ENCODE assay signal across 13 mouse cellular contexts in the genomic region with DNA sequence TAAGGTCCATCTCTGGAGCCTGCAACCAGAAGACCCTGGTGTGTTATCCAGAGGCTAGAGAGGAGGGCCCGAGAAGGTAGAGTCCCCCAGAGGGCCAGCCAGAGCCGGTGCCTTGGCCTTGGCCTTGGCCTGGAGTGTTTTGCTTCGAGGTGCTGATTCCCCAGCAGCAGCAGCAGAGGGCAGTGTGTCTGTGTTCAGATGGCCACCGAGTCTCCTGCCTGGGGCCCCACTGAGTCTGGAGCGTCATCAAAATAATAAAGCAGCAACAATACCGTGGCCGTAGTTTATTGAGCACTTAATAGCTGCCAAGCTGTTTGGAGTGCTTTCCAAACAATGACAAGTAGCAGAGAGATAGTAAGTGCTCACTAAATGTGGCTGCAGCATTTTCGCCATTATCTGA. TPM values are rescaled to one million over a fixed set of nuclear protein-coding genes. Genes with fewer than 3 reads are reported as not detected.
DNase-seq lines count a peak whose midpoint lies in the region; ATAC-seq and TF ChIP-seq lines count a peak whose summit lies in the region.
"Had no signal": no experiment of that assay in that cellular context is flagged by ENCODE, and none has a peak within 500 bp of the region (broad histone marks: within the 10 kb centered on the region; RNA-seq: fewer than 3 reads in every experiment).

No protein-coding gene starts in this region.

- H3K36me3 ChIP-seq in kidney, postnatal 0 days (ENCODE audit: insufficient read depth, low read length), result no peaks in the 10 kb centered on the region
- H3K36me3 ChIP-seq in kidney, embryonic 15.5 days, result no peaks in the 10 kb centered on the region
- H3K36me3 ChIP-seq in CH12.LX (replicated peaks in 1 of 2; ENCODE audit: control insufficient read depth in 1 of 2, insufficient read depth in 1 of 2, low read length in 1 of 2) (no peaks in the 10 kb centered on the region), ES-E14 (ENCODE audit: control insufficient read depth, insufficient read depth, low read length, poor library complexity, severe bottlenecking) (no peaks in the 10 kb centered on the region)
- no peaks in the 10 kb centered on the region for H3K36me3 ChIP-seq in hindbrain, embryonic 13.5 days
- no peaks in the 10 kb centered on the region for H3K36me3 ChIP-seq in heart, embryonic 12.5 days

- no peak for DNase-seq in kidney, postnatal 0 days (ENCODE audit: low spot score)
- DNase-seq in CH12.LX (ENCODE audit: extremely low read depth), result no peak
- DNase-seq in ES-E14 (ENCODE audit: low read depth, low spot score), result no peak
- DNase-seq in thymus, postnatal 25 days, result no peak
- DNase-seq: gastrocnemius, postnatal 10 days; lung, postnatal 14 days had no signal

- no peak for TF ChIP-seq EP300 in CH12.LX (IDR thresholded peaks at IDR 0.05; ENCODE audit: low read length)

- in situ Hi-C loops in CH12.LX (cut with MboI; ENCODE audit: low pct_ligation_motif_present, low pct_unique_long_range_greater_than_20kb, low sequenced_read_pairs), result no loop called here
- in situ Hi-C loops in ES-E14 (cut with MboI; ENCODE audit: low sequenced_read_pairs in 2 of 2, unreplicated experiment in 2 of 2), result no loop called here

- peaks cover 59% of the 10 kb centered on the region for H3K27me3 ChIP-seq in kidney, postnatal 0 days (ENCODE audit: insufficient read depth, low read length)
- H3K27me3 ChIP-seq in kidney, embryonic 15.5 days, result peaks cover 93% of the 10 kb centered on the region
- peaks cover 26% of the 10 kb centered on the region for H3K27me3 ChIP-seq in CH12.LX (replicated peaks)
- peaks cover 88% of the 10 kb centered on the region for H3K27me3 ChIP-seq in hindbrain, embryonic 13.5 days
- peaks cover 94% of the 10 kb centered on the region for H3K27me3 ChIP-seq in heart, embryonic 12.5 days (replicated peaks)

- 0 out of 2 replicates have a peak, but pooled peaks cover 4% of the 10 kb centered on the region for H3K4me1 ChIP-seq in kidney, postnatal 0 days (replicated peaks; ENCODE audit: insufficient read depth, low read length)
- H3K4me1 ChIP-seq in kidney, embryonic 15.5 days, result peaks cover 16% of the 10 kb centered on the region
- H3K4me1 ChIP-seq in CH12.LX (ENCODE audit: control insufficient read depth in 1 of 2, insufficient read depth in 2 of 2) (peaks cover 0 to 11% of the 10 kb centered on the region in 2 experiments; a peak in 2 of 4 replicates), ES-E14 (ENCODE audit: control insufficient read depth in 2 of 2, insufficient read depth in 2 of 2, low read length in 2 of 2, poor library complexity in 1 of 2) (peaks cover 13 to 42% of the 10 kb centered on the region in 2 experiments)
- peaks cover 85% of the 10 kb centered on the region for H3K4me1 ChIP-seq in hindbrain, embryonic 13.5 days (replicated peaks)
- peaks cover 15% of the 10 kb centered on the region for H3K4me1 ChIP-seq in heart, embryonic 12.5 days (replicated peaks)

- no peak overlapping the region for H3K4me3 ChIP-seq in kidney, postnatal 0 days (replicated peaks; ENCODE audit: low read depth, low read length)
- H3K4me3 ChIP-seq in kidney, embryonic 15.5 days (replicated peaks), result no peak overlapping the region
- H3K4me3 ChIP-seq in CH12.LX (replicated peaks in 1 of 3; ENCODE audit: low read depth in 2 of 3, low read length in 2 of 3, poor library complexity in 1 of 3) (no peak overlapping the region), ES-E14 (ENCODE audit: insufficient read depth in 1 of 2, low read depth in 1 of 2, low read length in 2 of 2, poor library complexity in 1 of 2, severe bottlenecking in 1 of 2) (no peak overlapping the region; a peak in 1 of 4 replicates)
- 0 out of 2 replicates have a peak overlapping the region, but pooled peaks have one; percentile 4 for H3K4me3 ChIP-seq in hindbrain, embryonic 13.5 days
- H3K4me3 ChIP-seq in heart, embryonic 12.5 days, result no peak overlapping the region
- H3K4me3 ChIP-seq: myocyte had no signal

- H3K27ac ChIP-seq in kidney, postnatal 0 days, result no peak overlapping the region
- H3K27ac ChIP-seq in kidney, embryonic 15.5 days, result no peak overlapping the region
- no peak overlapping the region for H3K27ac ChIP-seq in CH12.LX (ENCODE audit: insufficient read depth, low read depth)
- H3K27ac ChIP-seq in ES-E14 (ENCODE audit: insufficient read depth, low read depth, low read length, poor library complexity, severe bottlenecking), result no peak overlapping the region
- H3K27ac ChIP-seq in hindbrain, embryonic 13.5 days, result no peak overlapping the region
- H3K27ac ChIP-seq in heart, embryonic 12.5 days (ENCODE audit: poor library complexity, severe bottlenecking), result no peak overlapping the region

- dilution Hi-C loops in CH12.LX (cut with MboI; ENCODE audit: extremely low pct_ligation_motif_present, extremely low pct_unique_long_range_greater_than_20kb, low sequenced_read_pairs), result no loop called here

- ATAC-seq in kidney, postnatal 0 days (replicated peaks; ENCODE audit: low FRiP score, low read depth), result no peak
- ATAC-seq in kidney, embryonic 15.5 days (replicated peaks; ENCODE audit: low FRiP score), result no peak
- ATAC-seq in hindbrain, embryonic 13.5 days (ENCODE audit: low FRiP score), result no peak
- no peak for ATAC-seq in heart, embryonic 12.5 days (ENCODE audit: insufficient number of reproducible peaks, low FRiP score)
- ATAC-seq: Patski had no signal

- TF ChIP-seq POLR2A in CH12.LX (IDR thresholded peaks at IDR 0.05; ENCODE audit: low read depth, low read length), result no peak

- peak; percentile 46 for TF ChIP-seq RAD21 in CH12.LX (IDR thresholded peaks at IDR 0.05; ENCODE audit: low read depth, low read length)

- peak; percentile 35 for TF ChIP-seq CTCF in kidney, postnatal 0 days (IDR thresholded peaks at IDR 0.05; ENCODE audit: low read depth)
- TF ChIP-seq CTCF in CH12.LX (conservative IDR thresholded peaks at IDR 0.05 in 1 of 2, IDR thresholded peaks at IDR 0.05 in 1 of 2; ENCODE audit: low read depth in 2 of 2, low read length in 2 of 2), result peak in 1 of 2 experiments; percentile 56; a peak in 2 of 4 replicates

- no peaks in the 10 kb centered on the region for H3K79me2 ChIP-seq in CH12.LX (replicated peaks; ENCODE audit: control insufficient read depth, extremely low read depth, insufficient read depth, poor library complexity, severe bottlenecking)

- H3K9ac ChIP-seq in kidney, postnatal 0 days (ENCODE audit: low read depth, low read length), result no peak overlapping the region
- H3K9ac ChIP-seq in kidney, embryonic 15.5 days, result no peak overlapping the region
- H3K9ac ChIP-seq in CH12.LX (ENCODE audit: insufficient read depth, low read depth) (no peak overlapping the region), ES-E14 (ENCODE audit: insufficient read depth, low read depth, low read length, poor library complexity, severe bottlenecking) (no peak overlapping the region)
- H3K9ac ChIP-seq in hindbrain, embryonic 13.5 days, result peak overlapping the region; percentile 88; the same call in 1 of the 2 replicates
- H3K9ac ChIP-seq in heart, embryonic 12.5 days, result no peak overlapping the region

- WGBS in kidney, postnatal 0 days, result 21% methylated on average over 8 of the region's 8 CpGs
- 20% methylated on average over 8 of the region's 8 CpGs for WGBS in kidney, embryonic 15.5 days
- WGBS in hindbrain, embryonic 13.5 days, result 20% methylated on average over 8 of the region's 8 CpGs
- WGBS in heart, embryonic 12.5 days, result 29% methylated on average over 8 of the region's 8 CpGs

- no peaks in the 10 kb centered on the region for H3K9me3 ChIP-seq in kidney, postnatal 0 days (replicated peaks; ENCODE audit: low read length)
- no peaks in the 10 kb centered on the region for H3K9me3 ChIP-seq in kidney, embryonic 15.5 days (replicated peaks)
- peaks cover 15% of the 10 kb centered on the region for H3K9me3 ChIP-seq in CH12.LX (replicated peaks; ENCODE audit: low read length)
- no peaks in the 10 kb centered on the region for H3K9me3 ChIP-seq in ES-E14 (ENCODE audit: control insufficient read depth, insufficient read depth, low read depth, low read length)
- H3K9me3 ChIP-seq in hindbrain, embryonic 13.5 days, result no peaks in the 10 kb centered on the region
- no peaks in the 10 kb centered on the region for H3K9me3 ChIP-seq in heart, embryonic 12.5 days (replicated peaks)

- no peak overlapping the region for H3K4me2 ChIP-seq in kidney, postnatal 0 days (ENCODE audit: low read length)
- H3K4me2 ChIP-seq in kidney, embryonic 15.5 days, result no peak overlapping the region
- no peak overlapping the region for H3K4me2 ChIP-seq in CH12.LX (ENCODE audit: insufficient read depth, low read depth, poor library complexity, severe bottlenecking)
- H3K4me2 ChIP-seq in hindbrain, embryonic 13.5 days, result peak overlapping the region; percentile 73
- H3K4me2 ChIP-seq in heart, embryonic 12.5 days, result no peak overlapping the region

TF ChIP-seq in CH12.LX, 34 proteins besides CTCF, POLR2A, EP300 and RAD21:
- TF ChIP-seq NELFE (IDR thresholded peaks at IDR 0.05; ENCODE audit: low read depth, low read length) (no peak), SMC3 (IDR thresholded peaks at IDR 0.05; ENCODE audit: low read depth, low read length) (peak; percentile 57)

TF ChIP-seq in ES-E14, 5 proteins besides CTCF, POLR2A, EP300 and RAD21:
- peak; percentile 36; the same call in 1 of the 2 replicates for TF ChIP-seq ZC3H11A (IDR thresholded peaks at IDR 0.05; ENCODE audit: borderline replicate concordance, low read depth, low read length)
- no peak for TF ChIP-seq ZNF384 (IDR thresholded peaks at IDR 0.05; ENCODE audit: low read depth, low read length)
TF ChIP-seq in ES-E14: peak in this region for 1.

RNA-seq across cellular contexts. Expression of a gene that starts 5.0 kb away (rescaled TPM):
- 0.01 and 0.04 TPM in 2 replicates for polyA plus RNA-seq in kidney, postnatal 0 days (2015; fragmentation: Nextera tagmentation; extraction: Ambion mirVana)
- 0.05 TPM in 2 replicates for polyA plus RNA-seq in kidney, embryonic 15.5 days (2015; fragmentation: Nextera tagmentation; extraction: Ambion mirVana)
- total RNA-seq in CH12.LX (2012; rRNA removed) (not detected in 2 replicates), CH12.LX (2014; rRNA removed) (not detected in 2 replicates), ES-E14 (2012; rRNA removed) (9.8 and 13.6 TPM in 2 replicates)
- not detected in 2 replicates for polyA plus RNA-seq in CH12.LX (2012; ENCODE audit: insufficient read length, low read depth)
- 3.9 and 4.1 TPM in 2 replicates for polyA plus RNA-seq in hindbrain, embryonic 13.5 days (2015; fragmentation: Nextera tagmentation; extraction: Ambion mirVana)
- polyA plus RNA-seq in heart, embryonic 12.5 days (2016; fragmentation: Nextera tagmentation; extraction: Ambion mirVana), result 0.23 and 0.30 TPM in 2 replicates
- total RNA-seq: common myeloid progenitor, adult 5-6 weeks had no signal
- polyA plus RNA-seq: limb, embryonic 11.5 days; myocyte; Patski had no signal
